Mouse (Mus musculus) embryonic facial prominence, embryonic 15.5 days (tissue): ENCODE measurements around the gene Arid5a. TPM values are rescaled to one million over a fixed set of nuclear protein-coding genes. Genes with fewer than 3 reads are reported as not detected.
A peak's percentile ranks its signal among the peaks of the same experiment; 100 is the strongest.

ENCODE experiments used
- ATAC-seq: fragments of 200-750 bp; cut with Nextera tagmentation; 2 replicates; pipeline ENCODE4 v1.8.0; 2017; ENCODE audit warnings: low read depth, moderate TSS enrichment; ENCODE audit not compliant: insufficient number of reproducible peaks, low FRiP score, low TSS enrichment
- H3K27ac ChIP-seq: fragments of 300-500 bp; sonication (generic); replicated peaks from 2 replicates; pipeline ENCODE4 v1.5.1; 2015; ENCODE audit warnings: mild to moderate bottlenecking, inconsistent platforms
- H3K27me3 ChIP-seq: fragments of 300-500 bp; sonication (generic); 2 replicates; pipeline ENCODE4 v1.6.1; 2015; ENCODE audit warnings: inconsistent platforms
- H3K36me3 ChIP-seq: fragments of 300-500 bp; sonication (generic); 2 replicates; pipeline ENCODE4 v1.6.1; 2015; ENCODE audit warnings: mild to moderate bottlenecking, inconsistent platforms
- H3K4me1 ChIP-seq: fragments of 300-500 bp; sonication (generic); 2 replicates; pipeline ENCODE4 v1.6.1; 2015; ENCODE audit warnings: inconsistent platforms
- H3K4me2 ChIP-seq: fragments of 300-500 bp; sonication (generic); replicated peaks from 2 replicates; pipeline ENCODE4 v1.6.1; 2015; ENCODE audit warnings: mild to moderate bottlenecking, inconsistent platforms
- H3K4me3 ChIP-seq: fragments of 300-500 bp; sonication (generic); replicated peaks from 2 replicates; pipeline ENCODE4 v1.5.1; 2015; ENCODE audit warnings: mild to moderate bottlenecking, inconsistent platforms
- H3K9ac ChIP-seq: fragments of 300-500 bp; sonication (generic); 2 replicates; pipeline ENCODE4 v1.6.1; 2015; ENCODE audit warnings: inconsistent platforms
- H3K9me3 ChIP-seq: fragments of 300-500 bp; sonication (generic); replicated peaks from 2 replicates; pipeline ENCODE4 v1.6.1; 2016; ENCODE audit warnings: inconsistent platforms
- WGBS: fragments of 180-500 bp; shearing (Covaris S2); methylation state at CpG from one replicate; pipeline ENCODE4 v1.1.7; 2015; 5-methylcytosine and 5-hydroxymethylcytosine counted together
- polyA plus RNA-seq: library from polyadenylated mRNA; unstranded; fragments of >200 nt; fragmentation: Nextera tagmentation; extraction: Ambion mirVana; gene quantifications from 2 replicates; pipeline ENCODE4 v1.2.1, GENCODE M21; 2015

Arid5a gene
- polyA plus RNA-seq, 1 experiment from 2014 or later = 15.5 TPM

DNA sequence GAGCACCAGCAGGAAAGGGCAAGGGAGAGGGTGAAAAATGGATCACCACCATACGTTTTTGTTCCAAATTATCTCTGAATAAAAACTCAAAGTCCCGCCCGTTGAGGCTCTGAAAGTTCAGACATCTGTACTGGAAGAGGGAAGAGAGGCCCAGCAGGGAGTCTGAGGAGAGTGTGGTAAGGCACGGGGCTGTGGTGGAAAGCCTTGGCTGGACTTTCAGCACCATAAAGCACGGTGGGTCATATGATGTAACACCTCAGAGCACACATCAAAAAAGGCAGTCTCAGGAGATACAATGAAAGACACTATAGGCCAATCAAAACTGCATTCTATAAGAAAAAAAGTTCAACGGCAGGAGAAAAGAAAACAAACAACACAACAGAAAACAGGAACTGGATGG, 24.2 kb downstream of the Arid5a start:
- H3K9ac ChIP-seq = no peak overlapping the region
- no peak overlapping the region for H3K27ac ChIP-seq
- H3K9me3 ChIP-seq = no peaks in the 10 kb centered on the region
- 56% methylated on average over 6 of the region's 6 CpGs for WGBS
- ATAC-seq = no peak
- no peaks in the 10 kb centered on the region for H3K4me1 ChIP-seq
- H3K27me3 ChIP-seq = no peaks in the 10 kb centered on the region
- H3K4me2 ChIP-seq = no peak overlapping the region
- peaks cover 33% of the 10 kb centered on the region for H3K36me3 ChIP-seq
- no peak overlapping the region for H3K4me3 ChIP-seq

DNA sequence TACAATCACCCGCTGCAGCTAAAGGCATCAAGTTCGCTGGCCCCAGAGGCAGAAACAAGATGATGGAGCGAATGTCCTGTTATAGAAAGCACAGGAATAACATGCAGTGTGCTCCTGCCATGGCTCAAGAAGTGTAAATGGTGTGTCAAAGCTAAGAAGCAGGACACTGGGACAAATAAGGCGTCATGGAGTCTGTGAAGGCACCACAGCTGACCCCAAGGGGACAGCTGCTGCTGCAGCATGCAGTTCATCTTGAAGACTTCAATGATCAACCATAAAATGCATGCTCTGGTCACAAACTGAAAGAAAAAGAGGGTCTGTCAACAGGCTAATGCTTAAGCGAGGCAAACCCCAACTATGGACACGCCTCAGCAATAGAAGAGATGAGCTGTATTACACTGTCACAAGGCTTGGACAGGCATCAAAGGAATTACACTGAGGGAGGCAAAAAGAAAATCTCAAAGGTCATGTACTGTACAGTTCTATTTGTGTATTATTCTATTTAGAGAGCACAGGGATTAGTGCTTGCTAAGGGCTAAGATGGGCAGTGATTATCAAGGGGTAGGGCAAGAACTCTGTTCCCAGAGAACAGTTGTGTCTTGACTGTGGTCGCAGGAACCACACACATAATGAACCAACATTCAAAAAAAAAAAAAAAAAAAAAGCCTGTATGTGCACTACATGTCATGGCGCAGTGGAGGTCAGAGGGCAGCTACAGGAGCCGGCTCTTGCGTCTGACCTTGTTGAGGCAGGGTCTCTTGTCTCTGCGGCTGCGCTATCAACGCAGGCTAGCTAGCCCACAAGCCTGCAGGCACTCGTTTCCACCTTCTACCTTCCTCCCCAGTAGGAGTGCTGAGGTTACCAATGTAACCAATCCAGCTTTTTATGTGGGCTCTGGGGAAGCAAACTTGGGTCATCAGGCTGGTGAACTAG, 25.7 kb downstream of the Arid5a start:
- Histone ChIP-seq H3K4me3 (no peak overlapping the region), H3K9ac (no peak overlapping the region)

DNA sequence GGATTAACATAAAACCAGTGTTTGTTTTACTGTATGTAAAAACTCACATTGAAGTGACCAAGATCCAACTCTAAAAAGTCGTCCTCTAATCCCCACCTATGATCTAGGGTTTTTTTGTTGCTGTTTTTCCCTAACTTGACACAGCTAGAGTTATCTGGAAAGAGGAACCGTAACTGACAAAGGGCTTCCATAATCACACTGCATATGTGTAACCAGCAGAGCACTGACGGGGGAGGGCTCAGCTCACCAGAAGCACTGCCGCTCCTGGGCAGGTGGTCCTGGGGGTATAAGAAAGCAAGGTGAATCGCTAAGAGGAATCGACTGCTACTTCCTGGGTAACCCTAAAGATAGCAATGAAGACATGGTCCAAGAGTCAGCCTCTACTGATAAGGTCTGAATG, 35.0 kb downstream of the Arid5a start:
- no peak for ATAC-seq
- 88% methylated on average over 6 of the region's 6 CpGs for WGBS

More for the DNA sequence above, 25.7 kb downstream of the Arid5a start:
- Histone ChIP-seq H3K4me2 (no peak overlapping the region), H3K4me1 (no peaks in the 10 kb centered on the region), H3K9me3 (no peaks in the 10 kb centered on the region), H3K27me3 (no peaks in the 10 kb centered on the region), H3K36me3 (peaks cover 44% of the 10 kb centered on the region), H3K27ac (peak overlapping the region; percentile 5)
- ATAC-seq = peak; percentile 58; the same call in 1 of the 2 replicates
- WGBS = 72% methylated on average over 14 of the region's 14 CpGs

DNA sequence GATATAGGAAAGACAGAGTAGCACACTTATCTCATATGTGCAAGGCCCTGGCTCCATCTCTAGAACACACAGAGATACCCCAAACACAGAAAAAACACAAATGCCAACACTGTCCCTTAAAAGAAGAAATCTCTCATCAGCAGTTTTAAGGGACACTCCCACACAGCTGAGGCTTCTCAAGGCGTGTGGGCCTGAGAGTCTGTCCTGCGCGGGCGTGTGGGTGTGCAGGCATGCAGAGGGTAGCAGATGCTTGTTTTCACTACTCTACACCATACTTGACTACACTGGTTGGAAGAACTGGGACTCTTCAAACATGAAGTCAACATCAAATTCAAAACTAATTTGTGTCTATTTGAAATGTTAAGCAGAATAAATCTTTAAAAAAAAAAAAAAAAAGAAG, 44.8 kb downstream of the Arid5a start:
- no peak for ATAC-seq
- Histone ChIP-seq H3K9ac (no peak overlapping the region), H3K27ac (no peak overlapping the region), H3K4me1 (no peaks in the 10 kb centered on the region), H3K36me3 (peaks cover 87% of the 10 kb centered on the region), H3K4me2 (no peak overlapping the region), H3K9me3 (no peaks in the 10 kb centered on the region), H3K27me3 (no peaks in the 10 kb centered on the region), H3K4me3 (no peak overlapping the region)
- WGBS = 84% methylated on average over 4 of the region's 4 CpGs

More for the DNA sequence above, 35.0 kb downstream of the Arid5a start:
- Histone ChIP-seq H3K4me3 (no peak overlapping the region), H3K27me3 (no peaks in the 10 kb centered on the region), H3K4me2 (no peak overlapping the region), H3K36me3 (peaks cover 98% of the 10 kb centered on the region), H3K4me1 (no peaks in the 10 kb centered on the region), H3K27ac (no peak overlapping the region), H3K9me3 (no peaks in the 10 kb centered on the region), H3K9ac (no peak overlapping the region)

DNA sequence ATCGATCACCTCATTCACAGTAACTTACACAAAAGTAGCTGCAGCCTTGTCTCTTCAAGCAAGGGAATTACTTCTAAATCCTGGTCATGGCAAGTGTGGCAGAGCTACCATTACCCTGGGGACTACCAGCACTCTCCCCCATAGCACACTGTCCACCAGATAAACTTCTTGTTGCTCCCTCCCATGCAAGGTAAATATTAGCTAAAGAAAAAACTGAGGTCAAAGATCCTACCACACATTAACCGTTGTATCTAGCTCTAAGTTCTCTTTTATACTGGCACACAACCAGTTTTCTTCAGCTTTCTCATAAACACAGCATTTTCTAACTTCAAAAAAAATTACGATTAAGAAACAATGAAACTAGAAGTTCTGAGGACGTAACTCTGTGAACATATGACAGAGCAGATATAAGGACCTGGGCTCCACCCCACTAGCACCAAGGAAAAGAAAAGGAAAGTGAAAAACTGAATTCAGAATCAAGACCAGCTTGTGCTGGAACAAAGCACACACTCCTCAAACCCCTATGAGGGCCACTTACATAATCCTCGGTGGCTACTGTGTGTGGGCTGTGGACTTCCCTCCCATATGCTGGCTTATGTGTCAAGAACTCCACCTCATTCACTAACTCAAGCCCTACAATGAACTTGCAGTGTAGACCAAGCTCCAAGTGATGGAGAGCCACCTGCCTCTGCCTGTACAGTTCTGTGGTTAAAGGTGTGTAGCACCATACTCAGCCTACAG, 49.6 kb downstream of the Arid5a start:
- Histone ChIP-seq H3K9me3 (no peaks in the 10 kb centered on the region), H3K4me2 (no peak overlapping the region), H3K27ac (no peak overlapping the region), H3K36me3 (peaks cover 59% of the 10 kb centered on the region), H3K4me1 (no peaks in the 10 kb centered on the region), H3K9ac (no peak overlapping the region), H3K27me3 (no peaks in the 10 kb centered on the region), H3K4me3 (no peak overlapping the region)
- WGBS = 93% methylated on average over 5 of the region's 5 CpGs
- ATAC-seq = no peak

DNA sequence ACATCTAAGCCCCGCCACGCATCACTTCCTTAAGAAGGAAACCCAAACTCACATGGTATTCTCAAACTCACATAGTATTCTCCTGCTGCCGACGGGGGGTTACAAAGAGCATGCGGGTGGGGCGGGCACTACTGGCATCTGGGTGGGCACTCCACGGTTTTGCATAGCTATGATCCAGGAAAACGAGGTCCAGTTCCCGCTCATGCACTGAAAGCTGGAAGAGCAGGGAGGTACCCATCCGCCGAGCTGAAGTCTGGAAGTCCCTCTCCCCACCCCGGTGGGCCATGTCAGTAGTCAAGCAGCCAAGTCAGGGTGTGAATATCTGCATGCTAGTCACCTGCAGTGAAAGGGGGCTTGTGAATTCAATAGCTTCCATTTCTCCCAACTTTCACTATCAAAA, 60.2 kb downstream of the Arid5a start:
- WGBS = 42% methylated on average over 12 of the region's 12 CpGs

DNA sequence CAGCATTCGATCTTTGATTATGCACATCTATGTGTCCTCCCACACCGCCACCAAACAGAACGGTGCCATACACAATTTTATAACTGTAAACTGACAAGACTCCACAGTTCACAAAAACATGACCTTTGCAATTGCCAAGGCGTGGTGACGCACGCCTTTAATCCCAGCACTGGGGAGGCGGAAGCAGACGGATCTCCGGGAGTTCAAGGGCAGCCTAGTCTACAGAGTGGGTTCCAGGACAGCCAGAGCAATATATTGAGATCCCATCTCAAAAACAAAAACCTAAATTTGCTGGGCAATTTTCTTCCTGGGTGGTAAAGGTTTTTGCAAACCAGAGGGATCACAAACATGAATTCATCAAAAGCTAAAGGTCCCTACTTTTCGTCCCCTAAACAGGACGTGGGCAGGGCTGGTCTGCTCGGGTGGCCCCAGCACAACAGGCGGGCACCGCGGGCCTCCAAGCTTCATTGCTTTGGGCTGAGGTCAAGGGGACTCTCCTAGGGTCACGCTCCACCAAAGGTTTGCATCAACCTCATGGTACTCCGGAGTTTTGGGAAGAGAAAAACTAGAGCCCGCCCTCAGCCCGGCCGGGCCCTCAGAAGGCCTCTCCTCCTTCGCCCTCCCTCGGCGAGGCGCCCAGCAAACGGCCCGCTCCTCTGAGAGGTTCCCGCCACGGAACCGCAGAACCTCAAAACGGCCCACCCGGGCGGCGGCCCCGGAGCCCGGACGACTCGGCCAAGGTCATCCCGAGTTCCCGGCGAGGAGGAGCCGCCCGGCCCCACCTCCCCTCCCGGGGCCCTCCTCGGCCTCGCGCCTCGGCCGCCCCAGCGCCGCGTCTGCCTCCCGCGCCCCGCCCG, 60.8 kb downstream of the Arid5a start:
- Histone ChIP-seq H3K36me3 (peaks cover 21% of the 10 kb centered on the region), H3K4me1 (peaks cover 13% of the 10 kb centered on the region), H3K4me3 (peak overlapping the region; percentile 86), H3K9ac (peak overlapping the region; percentile 89), H3K4me2 (peak overlapping the region; percentile 65), H3K27me3 (no peaks in the 10 kb centered on the region), H3K9me3 (no peaks in the 10 kb centered on the region), H3K27ac (peak overlapping the region; percentile 84)
- WGBS = 3% methylated on average over 54 of the region's 55 CpGs
- ATAC-seq = peak; percentile 86

More for the DNA sequence above, 60.2 kb downstream of the Arid5a start:
- no peak overlapping the region for H3K27ac ChIP-seq
- no peaks in the 10 kb centered on the region for H3K27me3 ChIP-seq
- H3K4me3 ChIP-seq = peak overlapping the region; percentile 86
- no peaks in the 10 kb centered on the region for H3K9me3 ChIP-seq
- H3K36me3 ChIP-seq = peaks cover 21% of the 10 kb centered on the region
- peak overlapping the region; percentile 65 for H3K4me2 ChIP-seq
- ATAC-seq = no peak
- peaks cover 13% of the 10 kb centered on the region for H3K4me1 ChIP-seq
- no peak overlapping the region for H3K9ac ChIP-seq

DNA sequence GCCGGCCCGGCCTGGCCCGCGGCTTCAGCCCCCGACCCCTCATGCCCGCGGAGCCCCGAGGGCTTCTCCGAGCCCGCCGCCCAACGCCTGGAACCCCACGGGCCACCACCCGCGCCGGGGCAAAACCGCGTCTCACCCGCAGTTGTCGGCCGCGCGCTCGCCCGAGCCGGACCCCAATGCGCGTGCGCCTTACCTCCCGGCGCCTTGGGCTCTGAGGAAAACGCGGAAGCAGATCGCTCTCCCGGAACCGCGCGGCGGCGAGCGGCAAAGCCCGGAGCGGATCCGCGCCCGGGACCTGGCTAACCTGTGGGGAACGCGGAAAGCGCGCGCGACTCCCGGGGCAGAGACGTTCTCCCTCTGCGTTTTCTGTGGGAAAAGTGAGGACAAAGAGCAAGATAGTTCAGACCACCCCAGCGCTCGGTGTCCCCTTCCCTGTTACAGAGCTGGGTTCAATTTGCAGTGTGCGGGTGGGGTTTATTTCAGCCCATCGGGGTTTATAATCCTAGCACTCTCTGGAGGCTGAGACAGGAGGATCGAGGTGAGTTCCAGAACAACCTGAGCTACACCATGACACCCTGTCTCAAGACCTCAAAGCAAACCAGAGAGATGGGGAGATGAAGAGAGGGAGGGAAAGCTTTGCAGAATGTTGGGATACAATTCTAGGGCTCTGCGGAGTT, 61.6 kb downstream of the Arid5a start, which contains the start of gene Kansl3:
Gene Kansl3, minus strand, starts transcription at position 213 of the 677 bp plus-strand sequence.
- 3% methylated on average over 61 of the region's 61 CpGs for WGBS
- Histone ChIP-seq H3K27me3 (no peaks in the 10 kb centered on the region), H3K4me2 (peak within 1 kb of the TSS; percentile 65), H3K4me3 (peak within 1 kb of the TSS; percentile 86), H3K4me1 (peaks cover 13% of the 10 kb centered on the region), H3K27ac (peak within 1 kb of the TSS; percentile 84), H3K9me3 (no peaks in the 10 kb centered on the region), H3K36me3 (peaks cover 14% of the 10 kb centered on the region), H3K9ac (peak within 1 kb of the TSS; percentile 89)
- peak; percentile 87 for ATAC-seq

DNA sequence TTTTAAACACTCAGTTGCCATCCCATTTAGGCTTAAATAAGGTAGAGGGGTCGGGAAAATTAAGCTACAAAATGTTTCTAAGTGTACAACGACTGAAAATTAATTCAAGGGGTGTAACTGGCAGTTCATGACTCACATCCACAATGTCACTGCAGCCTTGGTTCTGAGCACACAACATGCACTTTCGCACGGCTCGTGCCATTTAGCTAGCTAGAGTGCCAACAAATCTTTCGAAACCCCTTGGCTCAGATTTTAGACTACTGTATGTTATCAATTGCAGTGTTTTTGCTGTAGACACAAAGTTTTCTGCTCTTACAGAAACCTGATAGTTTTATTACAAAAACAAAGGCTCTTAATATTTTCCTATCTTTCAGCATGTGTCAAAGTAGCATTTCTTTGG, 63.4 kb downstream of the Arid5a start:
- 77% methylated on average over 6 of the region's 6 CpGs for WGBS
- no peak for ATAC-seq
- no peaks in the 10 kb centered on the region for H3K9me3 ChIP-seq

More for the DNA sequence above, 63.4 kb downstream of the Arid5a start:
- Histone ChIP-seq H3K36me3 (peaks cover 2% of the 10 kb centered on the region; the same call in 1 of the 2 replicates), H3K4me3 (no peak overlapping the region), H3K27ac (no peak overlapping the region), H3K9ac (no peak overlapping the region), H3K4me1 (peaks cover 13% of the 10 kb centered on the region), H3K4me2 (no peak overlapping the region), H3K27me3 (no peaks in the 10 kb centered on the region)
